Mouse (Mus musculus) bone marrow, adult 2 months (tissue): ENCODE results near the gene Kiz.

Experiments used
- CTCF ChIP-seq: fragments of 200-500 bp; IDR thresholded peaks from 2 replicates; pipeline ENCODE4 v1.5.1; 2011; ENCODE audit warnings: low read length, control low read depth; ENCODE audit not compliant: control insufficient read depth, insufficient read depth
- POLR2A ChIP-seq: fragments of 200-500 bp; IDR thresholded peaks from 2 replicates; pipeline ENCODE4 v1.6.1; 2011; ENCODE audit warnings: low read depth, mild to moderate bottlenecking, control low read depth, low read length, borderline replicate concordance; ENCODE audit not compliant: control insufficient read depth

GRCm38 (mm10) chr2:146958951-146959821 lies 103.5 kb downstream of the Kiz start:
- TF ChIP-seq POLR2A (no peak), CTCF (peak; percentile 77)
